Mouse (Mus musculus) olfactory bulb, adult 2 months (tissue): ENCODE data around the gene Gm4869.

Experiments used
- CTCF ChIP-seq: fragments of 200-500 bp; IDR thresholded peaks from 2 replicates; pipeline ENCODE4 v1.5.1; 2012; ENCODE audit warnings: low read depth, mild to moderate bottlenecking, low read length, moderate library complexity; ENCODE audit not compliant: insufficient read depth
- POLR2A ChIP-seq: fragments of 200-500 bp; IDR thresholded peaks from 2 replicates; pipeline ENCODE4 v1.6.1; 2012; ENCODE audit warnings: mild to moderate bottlenecking, low read depth, low read length, moderate library complexity; ENCODE audit not compliant: insufficient read depth

DNA sequence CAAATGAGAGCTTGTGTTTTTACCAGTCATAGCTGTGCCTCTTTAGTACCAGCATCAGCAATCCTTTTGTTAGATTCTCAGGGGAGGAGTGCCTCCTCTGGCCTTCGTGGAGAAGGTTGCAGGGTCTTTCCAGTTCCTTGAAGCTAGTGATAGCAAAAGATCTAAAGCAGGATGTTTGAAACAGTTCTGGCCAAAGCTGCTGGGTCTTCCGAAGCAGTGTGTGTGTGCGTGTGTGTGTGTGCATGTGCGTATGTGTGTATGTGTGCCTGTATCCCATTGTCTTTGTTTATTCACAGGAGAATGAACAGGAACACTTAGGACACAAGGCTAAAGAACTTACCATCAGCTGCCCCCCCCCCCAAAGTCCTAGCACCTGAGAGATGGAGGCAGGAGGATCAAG, 30.8 kb upstream of the Gm4869 start:
- TF ChIP-seq CTCF (no peak), POLR2A (no peak)
